Mouse (Mus musculus) intestine, postnatal 0 days (tissue): ENCODE data around the gene Fntb. TPM values are rescaled to one million over a fixed set of nuclear protein-coding genes. Genes with fewer than 3 reads are reported as not detected.
A peak's percentile ranks its signal among the peaks of the same experiment; 100 is the strongest.

Experiments used
- ATAC-seq: fragments of 200-750 bp; cut with Nextera tagmentation; 2 replicates; pipeline ENCODE4 v1.8.0; 2017; ENCODE audit warnings: mild to moderate bottlenecking, moderate TSS enrichment, moderate library complexity
- H3K27ac ChIP-seq: fragments of 300-500 bp; sonication (generic); 2 replicates; pipeline ENCODE4 v1.5.1; 2014; ENCODE audit warnings: mild to moderate bottlenecking, low read depth, low read length, moderate library complexity
- H3K27me3 ChIP-seq: fragments of 300-500 bp; sonication (generic); replicated peaks from 2 replicates; pipeline ENCODE4 v1.6.1; 2014; ENCODE audit warnings: low read length, mixed read lengths; ENCODE audit not compliant: control insufficient read depth, insufficient read depth
- H3K36me3 ChIP-seq: fragments of 300-500 bp; sonication (generic); 2 replicates; pipeline ENCODE4 v1.6.1; 2014; ENCODE audit warnings: mild to moderate bottlenecking, moderate library complexity; ENCODE audit not compliant: control insufficient read depth, insufficient read depth
- H3K4me1 ChIP-seq: fragments of 300-500 bp; sonication (generic); replicated peaks from 2 replicates; pipeline ENCODE4 v1.6.1; 2014; ENCODE audit warnings: antibody characterized with exemption, low read length, mixed read lengths; ENCODE audit not compliant: control insufficient read depth, insufficient read depth
- H3K4me2 ChIP-seq: fragments of 300-500 bp; sonication (generic); replicated peaks from 2 replicates; pipeline ENCODE4 v1.6.1; 2014; ENCODE audit warnings: low read depth, mild to moderate bottlenecking, moderate library complexity
- H3K4me3 ChIP-seq: fragments of 300-500 bp; sonication (generic); 2 replicates; pipeline ENCODE4 v1.5.1; 2014; ENCODE audit warnings: low read depth, low read length
- H3K9ac ChIP-seq: fragments of 300-500 bp; sonication (generic); 2 replicates; pipeline ENCODE4 v1.6.1; 2014; ENCODE audit warnings: mild to moderate bottlenecking, low read depth, low read length
- H3K9me3 ChIP-seq: fragments of 300-500 bp; sonication (generic); 2 replicates; pipeline ENCODE4 v1.6.1; 2016; ENCODE audit warnings: mixed run types; ENCODE audit not compliant: control insufficient read depth
- CTCF ChIP-seq: sonication (generic); IDR thresholded peaks from 2 replicates; pipeline ENCODE4 v1.5.1; 2016; ENCODE audit warnings: low read depth, mild to moderate bottlenecking, control low read depth, antibody characterized with exemption, moderate library complexity
- WGBS: fragments of 180-500 bp; shearing (Covaris S2); extraction: QIAGEN DNeasy Blood & Tissue Kit; methylation state at CpG from one replicate; pipeline ENCODE4 v1.1.7; 2014; 5-methylcytosine and 5-hydroxymethylcytosine counted together
- polyA plus RNA-seq: library from polyadenylated mRNA; unstranded; fragments of >200 nt; fragmentation: Nextera tagmentation; extraction: Ambion mirVana; gene quantifications from 2 replicates; pipeline ENCODE4 v1.2.1, GENCODE M21; 2015

Gene Fntb
- polyA plus RNA-seq, 1 experiment from 2014 or later, result 13.5 TPM

GRCm38 (mm10) chr12:76822002-76822650 is 56.7 kb downstream of the Fntb start:
- peak; percentile 31 for ATAC-seq
- WGBS, result under 1% methylated on average over 54 of the region's 66 CpGs
- H3K27ac ChIP-seq, result peak overlapping the region; percentile 41; the same call in 1 of the 2 replicates

DNA sequence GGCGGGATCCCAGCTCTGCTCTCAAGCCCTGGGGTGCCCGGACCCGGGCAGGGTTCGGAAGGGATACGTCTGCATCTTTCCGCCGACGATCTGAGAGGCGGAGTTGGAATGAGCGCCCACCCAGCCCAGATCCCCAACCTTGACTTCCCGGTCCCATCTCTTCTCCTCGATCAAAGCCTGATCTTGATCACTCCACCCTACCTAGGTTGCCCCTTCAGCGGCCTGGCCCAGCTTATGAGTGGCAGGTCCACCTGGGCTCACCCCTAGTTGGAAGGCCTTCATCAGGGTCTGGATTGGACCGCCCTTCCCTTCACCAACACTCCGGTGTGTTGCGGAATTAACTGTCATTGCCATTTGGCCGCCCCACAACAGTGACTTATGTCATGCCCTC is 57.3 kb downstream of the Fntb start, which contains the start of gene Rab15:
Gene Rab15 (minus strand): TSS at position 258 of the 391 bp plus-strand sequence.
- 10% methylated on average over 17 of the region's 17 CpGs for WGBS
- H3K4me3 ChIP-seq, result peak within 1 kb of the TSS; percentile 61
- peaks cover 10% of the 10 kb centered on the region for H3K27me3 ChIP-seq
- H3K9me3 ChIP-seq, result no peaks in the 10 kb centered on the region
- no peaks in the 10 kb centered on the region for H3K36me3 ChIP-seq
- no peaks in the 10 kb centered on the region; the same call in 1 of the 2 replicates for H3K4me1 ChIP-seq
- peak within 1 kb of the TSS; percentile 94 for H3K4me2 ChIP-seq
- peak within 1 kb of the TSS; percentile 53 for H3K9ac ChIP-seq
- no peak for ATAC-seq
- TF ChIP-seq CTCF, result no peak
- peak within 1 kb of the TSS; percentile 41; the same call in 1 of the 2 replicates for H3K27ac ChIP-seq

More at GRCm38 (mm10) chr12:76822002-76822650, 56.7 kb downstream of the Fntb start:
- Histone ChIP-seq H3K9me3 (no peaks in the 10 kb centered on the region), H3K4me2 (peak overlapping the region; percentile 94), H3K4me3 (peak overlapping the region; percentile 61), H3K9ac (peak overlapping the region; percentile 53), H3K4me1 (no peaks in the 10 kb centered on the region; the same call in 1 of the 2 replicates), H3K27me3 (peaks cover 10% of the 10 kb centered on the region), H3K36me3 (no peaks in the 10 kb centered on the region)
- 0 out of 2 replicates have a peak, but pooled peaks have one; percentile 10 for TF ChIP-seq CTCF

DNA sequence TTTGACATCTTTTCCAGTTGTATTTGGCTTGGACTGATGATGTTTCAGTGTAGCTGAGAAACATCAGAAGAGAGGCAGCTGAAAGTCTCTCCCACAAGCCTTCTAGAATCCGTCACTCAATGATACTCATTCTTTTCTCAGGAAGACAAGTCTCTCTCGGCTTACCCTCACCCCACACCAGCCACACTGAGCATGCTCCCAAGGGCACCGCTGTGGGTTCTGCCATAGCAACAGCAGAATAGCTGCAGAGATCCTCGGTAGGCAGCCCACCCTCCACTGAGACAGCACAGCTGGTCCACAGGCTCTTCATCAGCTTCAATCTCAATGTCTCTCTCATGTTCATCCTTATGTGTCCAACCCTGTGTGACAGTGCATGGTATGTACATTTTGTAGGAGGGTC is 59.9 kb downstream of the Fntb start:
- Histone ChIP-seq H3K27ac (no peak overlapping the region), H3K9ac (no peak overlapping the region), H3K27me3 (peaks cover 10% of the 10 kb centered on the region), H3K4me1 (no peaks in the 10 kb centered on the region; the same call in 1 of the 2 replicates), H3K4me2 (no peak overlapping the region), H3K9me3 (no peaks in the 10 kb centered on the region), H3K36me3 (no peaks in the 10 kb centered on the region), H3K4me3 (no peak overlapping the region)
- TF ChIP-seq CTCF, result no peak
- 79% methylated on average over 4 of the region's 4 CpGs for WGBS
- ATAC-seq, result no peak

DNA sequence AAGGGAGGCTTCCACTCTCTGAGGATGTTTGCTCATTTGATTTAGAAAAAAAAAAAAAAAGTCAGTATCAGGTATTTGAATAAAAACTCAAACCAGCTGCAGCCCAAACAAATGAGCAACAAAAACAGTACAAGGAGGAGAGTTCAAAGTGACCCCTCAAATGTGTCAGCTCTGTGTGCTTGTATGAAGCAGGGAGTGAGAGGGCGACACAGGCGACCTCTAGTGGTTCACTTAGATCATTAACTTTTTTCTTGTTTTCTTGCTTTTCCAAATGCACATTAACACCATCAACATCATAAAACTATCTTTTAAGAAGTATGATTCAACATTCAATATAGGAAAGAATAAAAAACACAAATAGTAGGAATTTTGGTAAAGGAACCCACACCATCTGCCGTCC is 67.3 kb downstream of the Fntb start:
- H3K4me2 ChIP-seq, result no peak overlapping the region
- H3K4me1 ChIP-seq, result no peaks in the 10 kb centered on the region
- H3K4me3 ChIP-seq, result no peak overlapping the region
- no peak overlapping the region for H3K27ac ChIP-seq
- H3K36me3 ChIP-seq, result no peaks in the 10 kb centered on the region
- no peaks in the 10 kb centered on the region for H3K27me3 ChIP-seq
- no peaks in the 10 kb centered on the region for H3K9me3 ChIP-seq
- TF ChIP-seq CTCF, result peak; percentile 85
- 5% methylated on average over 3 of the region's 3 CpGs for WGBS
- H3K9ac ChIP-seq, result no peak overlapping the region
- no peak for ATAC-seq

DNA sequence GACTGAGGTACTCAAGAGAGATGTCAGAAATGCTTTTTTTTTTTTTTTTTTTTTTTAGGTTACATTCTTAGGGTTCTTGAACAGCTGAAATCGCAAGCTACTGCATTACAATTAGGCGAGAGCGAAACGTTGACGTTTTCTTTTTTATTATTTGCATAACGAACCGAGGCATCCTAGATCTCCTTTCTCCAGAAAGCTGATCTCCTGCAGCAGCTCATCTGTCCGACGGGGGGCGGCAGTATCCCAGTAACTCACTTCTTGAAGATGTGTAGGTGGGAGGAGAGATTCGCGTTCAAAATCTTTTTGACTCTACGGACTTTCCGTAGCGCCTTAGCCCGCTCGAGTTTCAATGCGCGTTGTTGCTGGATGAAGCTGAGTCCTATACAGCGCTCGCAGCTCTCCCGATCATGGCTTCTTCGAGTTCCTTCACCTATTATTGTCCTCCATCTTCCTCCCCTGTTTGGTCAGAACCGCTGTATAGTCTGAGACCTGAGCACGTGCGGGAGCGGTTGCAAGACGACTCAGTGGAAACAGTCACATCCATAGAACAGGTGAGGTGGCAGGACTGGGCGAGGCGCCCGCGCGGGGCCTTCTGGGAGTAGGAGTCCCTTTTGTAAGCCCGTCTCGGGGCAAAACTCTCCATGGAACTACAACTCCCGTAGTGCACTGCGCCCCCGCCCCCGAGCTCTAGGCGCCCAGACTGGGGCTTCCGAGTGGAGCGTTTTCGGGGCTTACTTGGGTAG is 71.9 kb downstream of the Fntb start:
- H3K27me3 ChIP-seq, result no peaks in the 10 kb centered on the region
- peak; percentile 88 for TF ChIP-seq CTCF
- no peaks in the 10 kb centered on the region for H3K4me1 ChIP-seq
- peak overlapping the region; percentile 65 for H3K4me3 ChIP-seq
- peak; percentile 99 for ATAC-seq
- peak overlapping the region; percentile 30 for H3K27ac ChIP-seq
- H3K9ac ChIP-seq, result peak overlapping the region; percentile 57
- H3K9me3 ChIP-seq, result no peaks in the 10 kb centered on the region
- H3K36me3 ChIP-seq, result no peaks in the 10 kb centered on the region
- under 1% methylated on average over 43 of the region's 43 CpGs for WGBS
- H3K4me2 ChIP-seq, result peak overlapping the region; percentile 71

GRCm38 (mm10) chr12:76837844-76838650 is 72.7 kb downstream of the Fntb start:
- peak; percentile 48 for ATAC-seq
- H3K27me3 ChIP-seq, result no peaks in the 10 kb centered on the region
- H3K4me1 ChIP-seq, result no peaks in the 10 kb centered on the region
- WGBS, result 10% methylated on average over 21 of the region's 21 CpGs
- peak overlapping the region; percentile 71 for H3K4me2 ChIP-seq
- H3K4me3 ChIP-seq, result peak overlapping the region; percentile 65
- peak overlapping the region; percentile 30; the same call in 1 of the 2 replicates for H3K27ac ChIP-seq
- peak overlapping the region; percentile 57 for H3K9ac ChIP-seq
- H3K36me3 ChIP-seq, result no peaks in the 10 kb centered on the region
- no peaks in the 10 kb centered on the region for H3K9me3 ChIP-seq
- TF ChIP-seq CTCF, result no peak
